Mouse (Mus musculus) ES-Bruce4 (cell line): Measurements from ENCODE around the gene Rln3. TPM values are rescaled to one million over a fixed set of nuclear protein-coding genes. Genes with fewer than 3 reads are reported as not detected.

Experiments
- H3K27ac ChIP-seq: 2 replicates; pipeline ENCODE4 v1.5.1; 2012; ENCODE audit warnings: low read length, inconsistent platforms; ENCODE audit not compliant: insufficient read depth
- H3K27me3 ChIP-seq: 2 replicates; pipeline ENCODE4 v1.6.1; 2012; ENCODE audit warnings: mild to moderate bottlenecking, low read length, inconsistent platforms; ENCODE audit not compliant: control insufficient read depth, poor library complexity, insufficient read depth, severe bottlenecking
- H3K36me3 ChIP-seq: 2 replicates; pipeline ENCODE4 v1.6.1; 2012; ENCODE audit warnings: inconsistent platforms, mild to moderate bottlenecking, low read length, moderate library complexity; ENCODE audit not compliant: control insufficient read depth, poor library complexity, insufficient read depth, severe bottlenecking
- H3K4me1 ChIP-seq: one replicate; pipeline ENCODE4 v1.8.1; 2011; ENCODE audit warnings: low read length; ENCODE audit not compliant: control insufficient read depth, insufficient read depth
- H3K4me3 ChIP-seq: 2 replicates; pipeline ENCODE4 v1.5.1; 2011; ENCODE audit warnings: low read depth, mild to moderate bottlenecking, low read length
- H3K9ac ChIP-seq: 2 replicates; pipeline ENCODE4 v1.6.1; 2012; ENCODE audit warnings: low read depth, mild to moderate bottlenecking, inconsistent platforms; ENCODE audit not compliant: poor library complexity, severe bottlenecking
- H3K9me3 ChIP-seq: replicated peaks from 2 replicates; pipeline ENCODE4 v1.6.1; 2012; ENCODE audit warnings: mild to moderate bottlenecking, low read length, inconsistent platforms; ENCODE audit not compliant: control insufficient read depth, poor library complexity, insufficient read depth, severe bottlenecking
- CTCF ChIP-seq: IDR thresholded peaks from one replicate; pipeline ENCODE4 v1.8.1; 2011; ENCODE audit warnings: low read depth, low read length
- EP300 ChIP-seq: IDR thresholded peaks from 2 replicates; pipeline ENCODE4 v1.6.1; 2011; ENCODE audit warnings: low read depth, low read length; ENCODE audit not compliant: insufficient read depth
- POLR2A ChIP-seq: IDR thresholded peaks from one replicate; pipeline ENCODE4 v1.8.1; 2011; ENCODE audit warnings: low read length; ENCODE audit not compliant: insufficient read depth
- polyA plus RNA-seq: library from polyadenylated mRNA; stranded (reverse); fragments of >200 nt; gene quantifications from 2 replicates; pipeline ENCODE4 v1.2.4, GENCODE M21; 2011; ENCODE audit warnings: low read depth; ENCODE audit not compliant: missing spikeins, insufficient read depth, insufficient read length

Gene Rln3
- polyA plus RNA-seq, 1 experiment, result 1.9 TPM

DNA sequence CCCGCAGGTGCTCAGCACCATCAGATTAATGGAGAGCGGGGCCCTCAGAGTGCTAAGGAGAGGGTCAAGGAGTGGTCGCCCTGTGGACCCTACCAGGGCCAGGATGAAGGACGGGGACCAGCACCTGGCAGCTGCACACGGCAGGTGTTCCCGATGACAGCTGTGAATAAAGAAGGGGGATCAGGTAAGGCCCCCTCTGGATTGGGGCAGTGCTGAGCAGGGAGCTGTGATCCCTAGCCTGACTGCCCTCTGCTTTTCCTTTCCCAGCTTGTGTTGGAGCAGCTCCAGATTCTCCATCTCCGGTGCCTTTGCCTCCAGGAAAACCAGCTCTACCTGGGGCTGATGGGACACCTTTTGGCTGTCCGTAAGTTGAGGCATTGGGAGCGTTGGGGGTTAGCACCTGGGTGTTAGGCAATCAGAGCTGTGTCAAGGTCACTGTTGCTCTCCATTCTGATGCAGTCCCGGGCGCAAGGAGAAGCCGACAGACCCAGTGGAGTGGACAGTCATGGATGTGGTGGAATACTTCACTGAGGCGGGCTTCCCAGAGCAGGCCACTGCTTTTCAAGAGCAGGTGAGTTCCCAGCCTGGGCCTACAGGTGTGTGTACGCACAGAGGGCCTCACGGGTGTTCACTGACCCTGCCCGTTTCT is 45.6 kb downstream of the Rln3 start:
- H3K4me1 ChIP-seq, result peaks cover 7% of the 10 kb centered on the region
- H3K36me3 ChIP-seq, result peaks cover 18% of the 10 kb centered on the region
- peak overlapping the region; percentile 70 for H3K4me3 ChIP-seq
- H3K9me3 ChIP-seq, result no peaks in the 10 kb centered on the region
- H3K27me3 ChIP-seq, result no peaks in the 10 kb centered on the region
- no peak overlapping the region for H3K27ac ChIP-seq
- TF ChIP-seq EP300 (no peak), POLR2A (no peak), CTCF (no peak)
- peak overlapping the region; percentile 99 for H3K9ac ChIP-seq

DNA sequence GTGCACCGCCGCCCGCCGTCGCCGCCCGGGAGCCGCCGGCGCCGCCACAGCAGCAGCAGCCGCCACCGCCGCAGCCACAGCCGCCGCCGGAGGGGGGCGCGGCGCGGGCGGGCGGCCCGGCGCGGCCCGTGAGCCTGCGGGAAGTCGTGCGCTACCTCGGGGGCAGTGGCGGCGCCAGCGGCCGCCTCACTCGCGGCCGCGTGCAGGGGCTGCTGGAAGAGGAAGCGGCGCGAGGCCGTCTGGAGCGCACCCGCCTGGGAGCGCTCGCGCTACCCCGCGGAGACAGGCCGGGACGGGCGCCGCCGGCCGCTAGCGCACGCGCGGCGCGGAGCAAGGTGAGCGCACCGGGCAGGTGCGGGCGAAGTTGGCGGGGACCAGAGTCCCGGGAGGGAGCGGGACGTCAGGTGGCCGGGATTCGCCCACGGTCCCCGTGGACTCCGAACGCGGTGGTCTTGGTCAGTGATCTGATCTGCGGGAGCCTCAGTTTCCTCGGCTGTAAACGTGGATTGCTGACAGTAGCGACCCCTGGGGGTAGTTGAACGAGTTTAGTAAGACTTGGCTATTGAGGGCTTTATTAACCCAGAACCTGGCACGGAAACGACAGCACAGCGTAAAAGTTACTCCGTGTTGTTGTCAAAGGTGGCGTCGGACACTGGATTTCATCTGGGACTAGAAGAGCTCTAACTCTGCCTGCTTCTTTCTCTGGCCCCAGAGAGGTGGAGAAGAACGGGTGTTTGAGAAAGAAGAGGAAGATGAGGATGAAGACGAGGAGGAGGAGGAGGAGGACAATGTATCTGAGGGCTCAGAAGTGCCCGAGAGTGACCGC is 46.4 kb downstream of the Rln3 start:
- peaks cover 7% of the 10 kb centered on the region for H3K4me1 ChIP-seq
- H3K4me3 ChIP-seq, result peak overlapping the region; percentile 70

DNA sequence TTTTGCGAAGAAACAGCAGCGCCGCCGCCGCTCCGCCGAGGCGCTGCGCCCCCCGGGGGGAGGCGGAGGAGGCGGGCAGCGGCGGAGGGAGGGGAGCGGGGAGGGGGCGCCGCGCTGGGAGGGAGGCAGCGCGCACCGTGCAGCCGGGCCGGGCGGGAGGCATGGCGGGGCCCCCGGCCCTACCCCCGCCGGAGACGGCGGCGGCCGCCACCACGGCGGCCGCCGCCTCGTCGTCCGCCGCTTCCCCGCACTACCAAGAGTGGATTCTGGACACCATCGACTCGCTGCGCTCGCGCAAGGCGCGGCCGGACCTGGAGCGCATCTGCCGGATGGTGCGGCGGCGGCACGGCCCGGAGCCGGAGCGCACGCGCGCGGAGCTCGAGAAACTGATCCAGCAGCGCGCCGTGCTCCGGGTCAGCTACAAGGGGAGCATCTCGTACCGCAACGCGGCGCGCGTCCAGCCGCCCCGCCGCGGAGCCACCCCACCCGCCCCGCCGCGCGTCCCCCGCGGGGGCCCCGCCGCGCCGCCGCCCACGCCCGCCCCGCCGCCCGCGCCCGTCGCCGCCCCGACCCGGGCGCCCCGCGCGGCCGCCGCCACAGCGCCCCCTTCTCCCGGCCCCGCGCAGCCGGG is 47.2 kb downstream of the Rln3 start, which contains the start of gene Samd1:
Samd1 (plus strand) TSS at position 162 of the 631 bp plus-strand sequence.
- H3K27me3 ChIP-seq, result no peaks in the 10 kb centered on the region
- peak within 1 kb of the TSS; percentile 90 for H3K4me3 ChIP-seq
- H3K9ac ChIP-seq, result peak within 1 kb of the TSS; percentile 99
- H3K36me3 ChIP-seq, result peaks cover 18% of the 10 kb centered on the region
- no peaks in the 10 kb centered on the region for H3K9me3 ChIP-seq
- H3K27ac ChIP-seq, result peak within 1 kb of the TSS; percentile 78
- TF ChIP-seq EP300 (no peak), CTCF (no peak), POLR2A (no peak)
- H3K4me1 ChIP-seq, result peaks cover 7% of the 10 kb centered on the region

More for the DNA sequence above, 46.4 kb downstream of the Rln3 start:
- H3K27me3 ChIP-seq, result no peaks in the 10 kb centered on the region
- H3K9me3 ChIP-seq, result no peaks in the 10 kb centered on the region
- peak; percentile 34 for TF ChIP-seq CTCF
- TF ChIP-seq POLR2A, result no peak
- H3K36me3 ChIP-seq, result peaks cover 18% of the 10 kb centered on the region
- H3K27ac ChIP-seq, result peak overlapping the region; percentile 34
- peak overlapping the region; percentile 99 for H3K9ac ChIP-seq

DNA sequence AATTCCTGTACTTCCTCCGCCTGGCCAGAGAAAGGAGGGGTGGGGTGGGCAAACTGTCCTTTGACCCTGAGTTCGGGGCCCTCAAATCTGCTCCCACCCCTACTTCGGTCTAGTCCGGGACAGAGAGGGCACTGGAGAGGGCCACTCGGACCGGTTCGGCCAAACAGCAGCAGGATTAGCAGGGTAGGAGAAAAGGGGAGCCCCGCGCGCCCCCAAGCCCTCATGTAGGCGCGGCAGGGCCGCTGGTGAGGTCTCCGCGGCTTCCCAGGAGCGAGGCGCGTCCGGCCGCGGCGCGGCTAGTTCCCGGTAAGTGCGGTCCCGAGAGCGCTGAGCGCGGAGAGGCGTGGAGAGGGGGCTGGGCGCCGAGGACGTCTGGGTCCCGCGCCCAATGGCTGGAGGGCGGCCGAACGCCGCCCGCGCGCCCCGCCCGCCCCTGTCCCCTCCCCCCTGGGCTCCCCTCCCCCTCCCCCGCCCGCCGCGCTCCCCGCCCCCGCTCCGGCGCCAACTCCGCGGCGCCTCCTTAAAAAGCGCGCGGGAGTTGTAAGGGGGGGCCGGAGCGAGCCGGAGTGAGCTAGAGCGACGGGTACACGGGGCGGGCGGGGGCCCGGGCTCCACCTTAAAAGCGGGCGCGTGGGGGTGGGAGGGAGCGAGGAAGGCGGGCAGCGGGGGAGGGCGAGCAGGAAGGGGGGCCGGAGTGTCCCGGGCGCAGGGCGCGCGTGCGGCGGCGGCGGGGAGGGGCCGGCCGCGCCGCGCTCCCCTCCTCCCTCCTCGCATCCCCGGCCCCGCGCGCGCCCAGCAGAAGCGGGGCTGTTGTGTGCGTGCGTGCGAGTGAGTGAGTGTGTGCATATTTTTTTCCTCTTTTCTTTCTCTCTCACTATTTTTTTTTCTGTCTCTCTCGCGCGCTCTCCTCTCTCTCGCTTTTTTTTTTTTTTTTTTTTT is 48.0 kb downstream of the Rln3 start:
- no peak for TF ChIP-seq POLR2A
- no peak for TF ChIP-seq EP300
- TF ChIP-seq CTCF, result no peak
- Histone ChIP-seq H3K4me3 (peak overlapping the region; percentile 90), H3K9ac (peak overlapping the region; percentile 99), H3K36me3 (peaks cover 18% of the 10 kb centered on the region), H3K9me3 (no peaks in the 10 kb centered on the region), H3K4me1 (peaks cover 7% of the 10 kb centered on the region), H3K27me3 (no peaks in the 10 kb centered on the region), H3K27ac (peak overlapping the region; percentile 78)

DNA sequence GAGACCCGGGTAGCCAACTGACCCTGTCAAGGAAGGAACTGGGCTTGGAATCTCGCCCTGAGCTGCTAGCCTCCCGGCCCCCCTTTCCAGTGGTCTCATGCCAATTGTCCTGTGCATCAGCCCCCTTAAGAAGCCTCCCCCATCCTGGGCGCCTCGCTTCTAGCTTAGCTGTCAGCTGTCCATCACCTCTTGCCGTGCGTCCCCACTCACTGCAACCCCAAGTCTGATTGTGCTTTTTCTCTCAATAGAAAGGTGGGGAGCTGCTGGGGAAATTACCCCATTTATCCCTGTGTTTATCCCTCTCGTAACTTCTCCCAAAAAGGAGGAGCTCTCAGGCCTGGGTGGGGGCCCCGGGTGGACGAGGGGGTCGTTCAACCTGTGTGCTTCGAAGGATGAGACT is 48.8 kb downstream of the Rln3 start:
- H3K36me3 ChIP-seq, result peaks cover 22% of the 10 kb centered on the region
- TF ChIP-seq POLR2A, result no peak
- no peak for TF ChIP-seq CTCF
- no peak for TF ChIP-seq EP300

More for the DNA sequence above, 48.8 kb downstream of the Rln3 start:
- Histone ChIP-seq H3K27me3 (no peaks in the 10 kb centered on the region), H3K4me1 (peaks cover 7% of the 10 kb centered on the region), H3K4me3 (no peak overlapping the region), H3K9me3 (no peaks in the 10 kb centered on the region), H3K9ac (peak overlapping the region; percentile 99), H3K27ac (no peak overlapping the region)
